Mouse (Mus musculus) myocyte (in vitro differentiated cells): ENCODE measurements around the gene Mypop. TPM values are rescaled to one million over a fixed set of nuclear protein-coding genes. Genes with fewer than 3 reads are reported as not detected.

Experiments used
- H3K27me3 ChIP-seq: one replicate; pipeline ENCODE4 v1.6.1; 2011; ENCODE audit not compliant: control insufficient read depth, insufficient read depth, insufficient read length
- H3K36me3 ChIP-seq: one replicate; pipeline ENCODE4 v1.6.1; 2011; ENCODE audit not compliant: control insufficient read depth, insufficient read depth
- H3K4me2 ChIP-seq: one replicate; pipeline ENCODE4 v1.6.1; 2011; ENCODE audit warnings: low read depth, control low read depth
- H3K4me3 ChIP-seq: one replicate; pipeline ENCODE4 v1.5.1; 2011; ENCODE audit warnings: mild to moderate bottlenecking, control low read depth, moderate library complexity
- H3K79me2 ChIP-seq: one replicate; pipeline ENCODE4 v1.6.1; 2011; ENCODE audit not compliant: control insufficient read depth, insufficient read depth
- H3ac ChIP-seq: one replicate; pipeline ENCODE4 v1.6.1; 2011; ENCODE audit not compliant: control insufficient read depth, insufficient read length
- CEBPB ChIP-seq: IDR thresholded peaks from 2 replicates; pipeline ENCODE4 v1.6.1; 2011; ENCODE audit warnings: mild to moderate bottlenecking, moderate library complexity; ENCODE audit not compliant: poor library complexity, insufficient read depth, severe bottlenecking
- E2F4 ChIP-seq: IDR thresholded peaks from one replicate; pipeline ENCODE4 v1.6.1; 2011; ENCODE audit warnings: mild to moderate bottlenecking, control low read depth, moderate library complexity; ENCODE audit not compliant: insufficient read depth
- MAX ChIP-seq: IDR thresholded peaks from one replicate; pipeline ENCODE4 v1.6.1; 2011; ENCODE audit warnings: low read depth, mild to moderate bottlenecking, control low read depth
- MYOD1 ChIP-seq, 3 experiments: IDR thresholded peaks; one replicate each; pipeline ENCODE4 v1.6.1; 2011; ENCODE audit warnings: control low read depth in 2 of 3, low read depth in 2 of 3, mild to moderate bottlenecking in 2 of 3, moderate library complexity in 1 of 3; ENCODE audit not compliant: insufficient read length in 2 of 3, control insufficient read depth in 1 of 3
- MYOG ChIP-seq, 3 experiments: IDR thresholded peaks; one replicate each; pipeline ENCODE4 v1.6.1; 2011; ENCODE audit warnings: control low read depth in 2 of 3, low read depth in 2 of 3, mild to moderate bottlenecking in 2 of 3; ENCODE audit not compliant: insufficient read length in 2 of 3, control insufficient read depth in 1 of 3, insufficient read depth in 1 of 3
- POLR2A ChIP-seq: IDR thresholded peaks from one replicate; pipeline ENCODE4 v1.6.1; 2011; ENCODE audit warnings: low read depth, mild to moderate bottlenecking, control low read depth, moderate library complexity; ENCODE audit not compliant: insufficient read length
- POLR2AphosphoS2 ChIP-seq: IDR thresholded peaks from one replicate; pipeline ENCODE4 v1.6.1; 2011; ENCODE audit warnings: low read depth, control low read depth; ENCODE audit not compliant: insufficient read length
- REST ChIP-seq: IDR thresholded peaks from one replicate; pipeline ENCODE4 v1.6.1; 2011; ENCODE audit warnings: mild to moderate bottlenecking, control low read depth, moderate library complexity; ENCODE audit not compliant: insufficient read depth, insufficient read length
- SRF ChIP-seq: IDR thresholded peaks from one replicate; pipeline ENCODE4 v1.6.1; 2011; ENCODE audit warnings: low read depth; ENCODE audit not compliant: control insufficient read depth, insufficient read length
- TCF12 ChIP-seq: IDR thresholded peaks from one replicate; pipeline ENCODE4 v1.6.1; 2011; ENCODE audit warnings: mild to moderate bottlenecking, control low read depth; ENCODE audit not compliant: poor library complexity, insufficient read depth, severe bottlenecking
- TCF3 ChIP-seq: IDR thresholded peaks from one replicate; pipeline ENCODE4 v1.6.1; 2011; ENCODE audit warnings: low read depth, control low read depth; ENCODE audit not compliant: insufficient read length
- USF1 ChIP-seq: IDR thresholded peaks from one replicate; pipeline ENCODE4 v1.6.1; 2011; ENCODE audit warnings: low read depth, mild to moderate bottlenecking, control low read depth, moderate library complexity
- polyA plus RNA-seq: library from polyadenylated mRNA; unstranded; fragments of >200 nt; fragmentation: generic; extraction: Trizol; gene quantifications from one replicate; pipeline ENCODE4 v1.2.1, GENCODE M21; 2012; ENCODE audit warnings: missing spikeins

Mypop gene
- polyA plus RNA-seq, 1 experiment = 10.4 TPM

- H3ac ChIP-seq = no peak overlapping the region
- no peaks in the 10 kb centered on the region for H3K36me3 ChIP-seq
- H3K4me3 ChIP-seq = no peak overlapping the region
- H3K27me3 ChIP-seq = peaks cover 18% of the 10 kb centered on the region
- TF ChIP-seq E2F4 = no peak
- TF ChIP-seq REST = no peak
- TF ChIP-seq USF1 = no peak
- TF ChIP-seq MYOG (IDR thresholded peaks at IDR 0.05; ENCODE audit: control insufficient read depth in 1 of 3, insufficient read depth in 1 of 3, insufficient read length in 2 of 3, low read depth in 2 of 3) = no peak
- TF ChIP-seq TCF12 = no peak
- no peak for TF ChIP-seq TCF3
- no peak for TF ChIP-seq POLR2A
- no peak for TF ChIP-seq SRF
- TF ChIP-seq MYOD1 (IDR thresholded peaks at IDR 0.05; ENCODE audit: control insufficient read depth in 1 of 3, insufficient read length in 2 of 3, low read depth in 2 of 3) = no peak
- no peak for TF ChIP-seq MAX
- no peak for TF ChIP-seq POLR2AphosphoS2
- TF ChIP-seq CEBPB = no peak
- no peak overlapping the region for H3K4me2 ChIP-seq
- no peaks in the 10 kb centered on the region for H3K79me2 ChIP-seq
Observed at GRCm38 (mm10) chr7:18970956-18971355, 20.1 kb upstream of the Mypop start.

GRCm38 (mm10) chr7:18978381-18978780 is 12.7 kb upstream of the Mypop start:
- TF ChIP-seq MYOD1 (IDR thresholded peaks at IDR 0.05; ENCODE audit: control insufficient read depth in 1 of 3, insufficient read length in 2 of 3, low read depth in 2 of 3) (peak in 2 of 3 experiments; percentile 30 to 51), MYOG (IDR thresholded peaks at IDR 0.05; ENCODE audit: control insufficient read depth in 1 of 3, insufficient read depth in 1 of 3, insufficient read length in 2 of 3, low read depth in 2 of 3) (no peak)

GRCm38 (mm10) chr7:18986503-18986902 is 4.5 kb upstream of the Mypop start:
- peaks cover 26% of the 10 kb centered on the region for H3K27me3 ChIP-seq
- H3ac ChIP-seq = no peak overlapping the region
- H3K36me3 ChIP-seq = no peaks in the 10 kb centered on the region
- H3K79me2 ChIP-seq = no peaks in the 10 kb centered on the region
- H3K4me3 ChIP-seq = no peak overlapping the region
- TF ChIP-seq MAX (no peak), CEBPB (no peak), TCF12 (no peak), MYOD1 (IDR thresholded peaks at IDR 0.05; ENCODE audit: control insufficient read depth in 1 of 3, insufficient read length in 2 of 3, low read depth in 2 of 3) (no peak), REST (no peak), E2F4 (no peak), POLR2AphosphoS2 (no peak), POLR2A (no peak), SRF (no peak), USF1 (no peak), TCF3 (no peak)
- no peak overlapping the region for H3K4me2 ChIP-seq

More at GRCm38 (mm10) chr7:18978381-18978780, 12.7 kb upstream of the Mypop start:
- peaks cover 8% of the 10 kb centered on the region for H3K27me3 ChIP-seq
- no peak overlapping the region for H3ac ChIP-seq
- H3K4me2 ChIP-seq = no peak overlapping the region
- H3K36me3 ChIP-seq = no peaks in the 10 kb centered on the region
- no peaks in the 10 kb centered on the region for H3K79me2 ChIP-seq
- no peak overlapping the region for H3K4me3 ChIP-seq

- Histone ChIP-seq H3K4me3 (no peak within 1 kb of the TSS), H3K27me3 (peaks cover 26% of the 10 kb centered on the region), H3ac (no peak within 1 kb of the TSS), H3K4me2 (no peak within 1 kb of the TSS), H3K36me3 (no peaks in the 10 kb centered on the region), H3K79me2 (no peaks in the 10 kb centered on the region)
- TF ChIP-seq MAX (no peak), USF1 (no peak), REST (no peak), E2F4 (no peak), CEBPB (no peak), TCF3 (no peak), MYOD1 (IDR thresholded peaks at IDR 0.05; ENCODE audit: control insufficient read depth in 1 of 3, insufficient read length in 2 of 3, low read depth in 2 of 3) (no peak), MYOG (IDR thresholded peaks at IDR 0.05; ENCODE audit: control insufficient read depth in 1 of 3, insufficient read depth in 1 of 3, insufficient read length in 2 of 3, low read depth in 2 of 3) (no peak), TCF12 (no peak), POLR2A (no peak), POLR2AphosphoS2 (no peak), SRF (no peak)
Observed at GRCm38 (mm10) chr7:18987100-18987499, 3.9 kb upstream of the Mypop start, which contains the start of gene Nanos2. Gene Nanos2, plus strand, starts transcription at chr7:18987400.

- no peak overlapping the region for H3ac ChIP-seq
Observed at GRCm38 (mm10) chr7:18987747-18988146, 3.3 kb upstream of the Mypop start.

More at GRCm38 (mm10) chr7:18987747-18988146, 3.3 kb upstream of the Mypop start:
- TF ChIP-seq USF1 (no peak), E2F4 (no peak), TCF12 (no peak), SRF (no peak), REST (no peak), MYOG (IDR thresholded peaks at IDR 0.05; ENCODE audit: control insufficient read depth in 1 of 3, insufficient read depth in 1 of 3, insufficient read length in 2 of 3, low read depth in 2 of 3) (no peak), MYOD1 (IDR thresholded peaks at IDR 0.05; ENCODE audit: control insufficient read depth in 1 of 3, insufficient read length in 2 of 3, low read depth in 2 of 3) (no peak), POLR2AphosphoS2 (no peak), CEBPB (no peak), POLR2A (no peak), MAX (no peak), TCF3 (no peak)
- H3K4me3 ChIP-seq = no peak overlapping the region
- no peak overlapping the region for H3K4me2 ChIP-seq
- H3K27me3 ChIP-seq = peaks cover 26% of the 10 kb centered on the region
- no peaks in the 10 kb centered on the region for H3K79me2 ChIP-seq
- no peaks in the 10 kb centered on the region for H3K36me3 ChIP-seq
